Mouse (Mus musculus): ENCODE data around the gene Myo9a.
"Not testable (repeated sequence)": the region's sequence is repeated elsewhere in the genome, so short reads cannot be mapped to it uniquely, and the experiment has no call there.

Gene Myo9a

DNA sequence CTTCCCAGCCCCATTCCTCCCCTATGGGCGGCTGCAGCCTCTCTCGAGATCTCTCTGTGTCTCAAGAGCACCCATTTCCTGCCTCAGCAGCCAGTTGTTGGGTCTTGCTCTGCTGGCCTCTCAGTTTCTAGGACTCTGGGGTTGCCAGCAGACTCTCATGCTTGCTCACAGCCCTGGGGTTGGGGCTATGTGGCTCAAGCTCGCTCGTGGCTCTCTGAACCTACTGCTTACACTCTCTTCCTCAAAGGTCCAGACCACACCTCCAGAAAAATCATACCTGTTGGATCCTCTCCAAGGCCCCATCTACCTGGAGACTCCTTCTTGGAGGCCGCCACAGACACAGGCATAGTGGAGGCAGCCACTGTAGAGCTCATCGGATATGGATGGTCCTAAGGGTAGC lies 198.8 kb downstream of the Myo9a start:
- no peak for DNase-seq (ENCODE audit: low read depth)

DNA sequence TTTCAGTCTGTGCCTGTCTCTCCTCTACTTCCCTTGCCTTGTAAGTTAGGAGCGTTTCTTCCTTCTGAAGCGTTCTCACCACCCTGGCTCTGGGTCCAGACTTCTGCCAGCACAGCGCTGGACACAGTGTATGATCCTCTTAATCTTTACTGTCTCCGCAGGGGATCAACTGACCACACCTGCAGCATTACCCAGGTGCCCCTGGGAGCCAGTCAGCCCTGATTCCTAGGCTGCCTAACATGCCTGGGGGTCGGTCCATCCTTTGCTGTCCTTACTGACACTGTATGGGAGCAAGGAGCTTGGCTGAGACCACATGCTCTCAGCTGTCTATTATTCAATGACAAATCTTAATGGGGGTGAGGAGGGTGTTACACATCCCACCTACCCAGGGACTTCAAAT lies 199.3 kb downstream of the Myo9a start:
- DNase-seq (ENCODE audit: low read depth) = no peak

DNA sequence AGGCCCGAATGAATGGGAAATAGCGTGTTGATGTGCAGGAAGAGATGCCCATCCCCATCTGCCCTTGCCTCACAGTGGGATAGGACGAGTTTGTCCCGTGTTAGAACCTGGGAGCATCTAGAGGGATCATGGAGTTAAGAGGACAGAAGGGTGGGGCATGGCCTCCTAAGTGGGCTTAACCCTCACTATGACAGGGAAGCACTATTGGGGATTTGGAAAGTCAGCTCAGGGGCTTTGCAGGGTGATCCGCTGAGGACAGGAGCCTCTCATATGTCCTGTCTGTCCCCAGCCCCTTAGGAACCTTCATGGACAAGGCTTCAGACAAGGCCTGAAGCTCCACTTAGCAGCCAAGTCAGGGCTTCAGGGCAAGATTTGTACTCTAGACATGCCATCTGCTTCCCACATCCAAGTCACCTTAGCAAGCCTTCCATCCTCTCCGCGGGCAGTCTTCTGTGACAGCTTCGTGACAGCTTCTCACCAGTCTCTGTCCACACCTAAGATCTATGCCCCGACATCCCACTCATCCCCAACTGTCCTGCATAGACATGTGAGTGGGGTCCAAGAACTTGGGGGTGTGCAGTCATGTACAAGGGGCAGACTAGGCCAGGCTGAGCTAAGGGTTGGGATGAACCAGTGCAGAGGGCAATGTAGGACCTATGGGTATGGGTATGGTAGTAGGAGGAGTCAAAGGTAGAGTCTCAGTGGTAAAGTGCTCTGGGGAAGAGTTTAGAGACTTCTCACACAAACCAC lies 200.5 kb downstream of the Myo9a start:
- no peak for DNase-seq (ENCODE audit: low read depth)

GRCm38 (mm10) chr9:59951943-59952342 lies 201.2 kb downstream of the Myo9a start:
- DNase-seq (ENCODE audit: low read depth) = no peak

GRCm38 (mm10) chr9:59952515-59953070 lies 201.9 kb downstream of the Myo9a start:
- no peak for DNase-seq (ENCODE audit: low read depth)

GRCm38 (mm10) chr9:59953556-59953955 lies 202.9 kb downstream of the Myo9a start:
- no peak for DNase-seq (ENCODE audit: low read depth)

DNA sequence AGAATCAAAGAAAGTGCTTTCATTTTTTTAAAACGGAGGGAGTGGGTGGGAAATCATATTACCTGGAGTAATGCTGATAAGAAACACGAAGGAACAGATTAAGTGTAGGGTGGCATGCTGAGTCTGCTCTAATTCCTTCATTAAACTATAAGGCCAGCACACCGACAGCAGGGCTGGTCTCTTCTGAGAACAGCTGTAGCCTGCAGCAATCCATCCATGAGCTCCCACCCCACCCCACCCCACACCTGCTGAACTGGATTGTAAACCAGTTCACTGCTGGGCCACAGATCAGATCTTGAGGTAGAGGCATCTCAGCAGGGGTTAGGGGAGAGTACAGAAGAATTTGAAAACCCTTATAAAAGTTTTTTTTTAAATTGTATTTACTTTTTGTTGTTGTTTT lies 204.5 kb downstream of the Myo9a start:
- DNase-seq (ENCODE audit: low read depth) = no peak

GRCm38 (mm10) chr9:59955692-59956091 lies 205.0 kb downstream of the Myo9a start:
- DNase-seq (ENCODE audit: low read depth) = no peak

GRCm38 (mm10) chr9:59956496-59956895 lies 205.8 kb downstream of the Myo9a start:
- DNase-seq (ENCODE audit: low read depth) = no peak

DNA sequence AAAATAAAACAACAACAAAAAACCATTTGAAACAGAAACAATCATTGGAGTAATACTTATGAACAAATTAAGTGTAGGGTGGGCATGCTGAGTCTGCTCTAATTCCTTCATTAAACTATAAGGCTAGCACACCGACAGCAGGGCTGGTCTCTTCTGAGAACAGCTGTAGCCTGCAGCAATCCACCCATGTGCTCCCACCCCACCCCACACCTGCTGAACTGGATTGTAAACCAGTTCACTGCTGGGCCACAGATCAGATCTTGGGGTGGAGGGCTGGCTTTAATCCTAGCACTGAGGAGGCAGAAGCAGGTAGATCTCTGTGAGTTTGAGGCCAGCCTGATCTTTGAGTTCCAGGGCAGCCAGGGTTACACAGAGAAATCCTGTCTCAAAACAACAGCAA lies 207.4 kb downstream of the Myo9a start:
- not testable (repeated sequence) for DNase-seq (ENCODE audit: low read depth)

GRCm38 (mm10) chr9:59959276-59959675 lies 208.6 kb downstream of the Myo9a start:
- peak; percentile 96 for DNase-seq (ENCODE audit: low read depth)

DNA sequence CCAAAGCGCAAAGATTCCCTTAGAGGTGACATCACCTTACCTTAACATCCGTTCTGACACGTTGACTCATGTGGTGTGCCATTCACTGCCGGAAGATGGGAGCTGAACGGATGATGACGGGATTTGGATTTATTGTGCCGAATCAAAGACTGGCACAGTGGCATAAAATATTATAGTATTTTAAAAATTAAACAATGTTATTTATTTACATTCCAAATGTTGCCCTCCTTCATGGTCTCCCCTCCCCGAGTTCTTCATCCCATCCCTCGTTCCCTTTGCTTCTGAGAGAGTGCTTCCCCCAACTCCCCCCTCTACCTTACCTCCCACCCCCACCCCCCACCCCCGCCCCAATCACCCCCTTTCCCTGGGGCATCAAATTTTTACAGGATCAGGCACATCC lies 209.9 kb downstream of the Myo9a start, which contains the start of gene Nr2e3:
Gene Nr2e3 (minus strand): TSS at position 101 of the 400 bp plus-strand sequence.
- DNase-seq (ENCODE audit: low read depth) = no peak

- no peak for DNase-seq (ENCODE audit: low read depth)
Measured at GRCm38 (mm10) chr9:59961201-59961955, 210.7 kb downstream of the Myo9a start.

DNA sequence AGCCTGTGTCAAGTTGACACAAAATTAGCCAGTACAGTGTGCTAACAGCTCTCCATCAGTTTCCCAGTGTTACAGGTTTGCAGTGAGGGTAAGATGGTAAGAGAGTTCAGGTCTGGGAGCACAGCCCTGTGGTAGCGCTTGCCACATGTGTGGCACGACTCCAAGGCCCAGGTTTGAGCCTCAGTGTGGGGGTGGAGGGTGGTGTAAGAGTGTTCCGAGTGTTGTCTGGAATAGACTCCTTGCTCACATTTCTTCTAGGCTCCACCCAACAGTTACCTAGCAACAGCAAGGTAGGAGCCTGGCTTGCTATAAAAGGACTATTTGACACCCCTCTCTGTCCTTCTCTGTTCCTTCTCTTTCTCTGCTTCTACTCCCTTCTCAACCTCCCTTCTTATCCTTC lies 213.7 kb downstream of the Myo9a start:
- DNase-seq (ENCODE audit: low read depth) = no peak

GRCm38 (mm10) chr9:59965046-59965445 lies 214.3 kb downstream of the Myo9a start:
- no peak for DNase-seq (ENCODE audit: low read depth)

- peak; percentile 79 for DNase-seq (ENCODE audit: low read depth)
Measured at GRCm38 (mm10) chr9:59969383-59969782, 218.7 kb downstream of the Myo9a start.

- no peak for DNase-seq (ENCODE audit: low read depth)
Measured at GRCm38 (mm10) chr9:59971263-59971662, 220.6 kb downstream of the Myo9a start.
